Mouse (Mus musculus) testis, adult 2 months (tissue): Measurements from ENCODE around the gene Scyl1. TPM values are rescaled to one million over a fixed set of nuclear protein-coding genes. Genes with fewer than 3 reads are reported as not detected.

Source experiments
- H3K27ac ChIP-seq: fragments of 200-500 bp; 2 replicates; pipeline ENCODE4 v1.5.1; 2012; ENCODE audit warnings: low read depth, low read length; ENCODE audit not compliant: control insufficient read depth, insufficient read depth
- H3K27me3 ChIP-seq: fragments of 200-500 bp; 2 replicates; pipeline ENCODE4 v1.6.1; 2012; ENCODE audit warnings: mild to moderate bottlenecking, low read length, moderate library complexity; ENCODE audit not compliant: control insufficient read depth, insufficient read depth
- H3K36me3 ChIP-seq: fragments of 200-500 bp; 2 replicates; pipeline ENCODE4 v1.6.1; 2012; ENCODE audit warnings: mild to moderate bottlenecking, low read length; ENCODE audit not compliant: control insufficient read depth, insufficient read depth
- H3K4me1 ChIP-seq: fragments of 200-500 bp; 2 replicates; pipeline ENCODE4 v1.6.1; 2012; ENCODE audit warnings: low read length; ENCODE audit not compliant: control insufficient read depth, insufficient read depth
- H3K4me3 ChIP-seq: fragments of 200-500 bp; 2 replicates; pipeline ENCODE4 v1.5.1; 2012; ENCODE audit warnings: low read depth, mild to moderate bottlenecking, low read length, moderate library complexity, mixed read lengths; ENCODE audit not compliant: control insufficient read depth
- CTCF ChIP-seq: fragments of 200-500 bp; IDR thresholded peaks from 2 replicates; pipeline ENCODE4 v1.5.1; 2012; ENCODE audit warnings: low read depth, mild to moderate bottlenecking, inconsistent platforms, low read length, moderate library complexity; ENCODE audit not compliant: control insufficient read depth, insufficient read depth, insufficient replicate concordance
- POLR2A ChIP-seq: fragments of 200-500 bp; IDR thresholded peaks from 2 replicates; pipeline ENCODE4 v1.6.1; 2012; ENCODE audit warnings: low read depth, mild to moderate bottlenecking, inconsistent platforms, low read length, moderate library complexity; ENCODE audit not compliant: control insufficient read depth
- polyA plus RNA-seq: library from polyadenylated mRNA; depleted of rRNA; stranded (reverse); fragments of >200 nt; gene quantifications from 2 replicates; pipeline ENCODE4 v1.2.3, GENCODE M21; 2012

Scyl1 gene
- polyA plus RNA-seq, 1 experiment: 43.1 TPM

- Histone ChIP-seq H3K27me3 (no peaks in the 10 kb centered on the region), H3K36me3 (no peaks in the 10 kb centered on the region), H3K27ac (no peak overlapping the region), H3K4me3 (no peak overlapping the region), H3K4me1 (peaks cover 3% of the 10 kb centered on the region; the same call in 1 of the 2 replicates)
- TF ChIP-seq CTCF (no peak), POLR2A (no peak)
Observed at GRCm38 (mm10) chr19:5782121-5782520, 10.9 kb upstream of the Scyl1 start.

GRCm38 (mm10) chr19:5781532-5781931 is 10.3 kb upstream of the Scyl1 start:
- no peak overlapping the region for H3K27ac ChIP-seq
- no peaks in the 10 kb centered on the region for H3K27me3 ChIP-seq
- H3K4me1 ChIP-seq: peaks cover under 1% of the 10 kb centered on the region; the same call in 1 of the 2 replicates
- TF ChIP-seq CTCF (no peak), POLR2A (no peak)
- H3K4me3 ChIP-seq: no peak overlapping the region
- H3K36me3 ChIP-seq: no peaks in the 10 kb centered on the region

GRCm38 (mm10) chr19:5780203-5780602 is 9.0 kb upstream of the Scyl1 start:
- no peak overlapping the region for H3K4me3 ChIP-seq
- TF ChIP-seq POLR2A: no peak
- peak; percentile 18; the same call in 1 of the 2 replicates for TF ChIP-seq CTCF
- no peaks in the 10 kb centered on the region for H3K27me3 ChIP-seq
- no peaks in the 10 kb centered on the region for H3K36me3 ChIP-seq
- no peaks in the 10 kb centered on the region for H3K4me1 ChIP-seq
- no peak overlapping the region for H3K27ac ChIP-seq

GRCm38 (mm10) chr19:5778312-5778711 is 7.1 kb upstream of the Scyl1 start:
- no peaks in the 10 kb centered on the region for H3K36me3 ChIP-seq
- H3K27ac ChIP-seq: no peak overlapping the region
- no peaks in the 10 kb centered on the region for H3K4me1 ChIP-seq
- H3K27me3 ChIP-seq: no peaks in the 10 kb centered on the region
- TF ChIP-seq CTCF (no peak), POLR2A (no peak)
- no peak overlapping the region for H3K4me3 ChIP-seq

- Histone ChIP-seq H3K27ac (no peak overlapping the region), H3K36me3 (no peaks in the 10 kb centered on the region), H3K27me3 (no peaks in the 10 kb centered on the region), H3K4me1 (no peaks in the 10 kb centered on the region), H3K4me3 (no peak overlapping the region)
- TF ChIP-seq CTCF (no peak), POLR2A (no peak)
Observed at GRCm38 (mm10) chr19:5777387-5778032, 6.3 kb upstream of the Scyl1 start.

GRCm38 (mm10) chr19:5770311-5770710 is 908 bp downstream of the Scyl1 start:
- no peaks in the 10 kb centered on the region for H3K27me3 ChIP-seq
- H3K36me3 ChIP-seq: no peaks in the 10 kb centered on the region; the same call in 1 of the 2 replicates
- peaks cover 6% of the 10 kb centered on the region for H3K4me1 ChIP-seq
- TF ChIP-seq POLR2A (no peak), CTCF (no peak)
- H3K4me3 ChIP-seq: peak overlapping the region; percentile 88
- H3K27ac ChIP-seq: no peak overlapping the region; the same call in 1 of the 2 replicates

- no peaks in the 10 kb centered on the region for H3K27me3 ChIP-seq
- H3K27ac ChIP-seq: no peak overlapping the region
- no peaks in the 10 kb centered on the region; the same call in 1 of the 2 replicates for H3K36me3 ChIP-seq
- no peak overlapping the region for H3K4me3 ChIP-seq
- TF ChIP-seq CTCF (no peak), POLR2A (no peak)
- H3K4me1 ChIP-seq: peaks cover 6% of the 10 kb centered on the region
Observed at GRCm38 (mm10) chr19:5767271-5767670, 3.9 kb downstream of the Scyl1 start.

- peaks cover under 1% of the 10 kb centered on the region for H3K36me3 ChIP-seq
- peaks cover 2% of the 10 kb centered on the region; the same call in 1 of the 2 replicates for H3K4me1 ChIP-seq
- H3K4me3 ChIP-seq: no peak overlapping the region
- TF ChIP-seq CTCF: no peak
- TF ChIP-seq POLR2A: no peak
- H3K27me3 ChIP-seq: no peaks in the 10 kb centered on the region
- H3K27ac ChIP-seq: no peak overlapping the region
Observed at GRCm38 (mm10) chr19:5763163-5763562, 8.1 kb downstream of the Scyl1 start.
